Mouse (Mus musculus) forebrain, postnatal 0 days (tissue): Measurements from ENCODE around the gene Sla2. TPM values are rescaled to one million over a fixed set of nuclear protein-coding genes. Genes with fewer than 3 reads are reported as not detected.
"Not testable (repeated sequence)": the region's sequence is repeated elsewhere in the genome, so short reads cannot be mapped to it uniquely, and the experiment has no call there.

Experiments used
- ATAC-seq: fragments of 200-750 bp; cut with Nextera tagmentation; 2 replicates; pipeline ENCODE4 v1.8.0; 2017; ENCODE audit warnings: mild to moderate bottlenecking, moderate library complexity
- DNase-seq: peaks from one replicate; pipeline ENCODE4 v3.0.0-alpha.2; 2015
- H3K27ac ChIP-seq: fragments of 300-500 bp; sonication (generic); 2 replicates; pipeline ENCODE4 v1.5.1; 2014; ENCODE audit warnings: low read depth, mild to moderate bottlenecking, antibody characterized with exemption, low read length, moderate library complexity, mixed read lengths
- H3K27me3 ChIP-seq: fragments of 300-500 bp; sonication (generic); 2 replicates; pipeline ENCODE4 v1.6.1; 2014; ENCODE audit warnings: mild to moderate bottlenecking, low read length, mixed read lengths; ENCODE audit not compliant: insufficient read depth
- H3K36me3 ChIP-seq: fragments of 300-500 bp; sonication (generic); 2 replicates; pipeline ENCODE4 v1.6.1; 2014; ENCODE audit warnings: mild to moderate bottlenecking, moderate library complexity; ENCODE audit not compliant: insufficient read depth
- H3K4me1 ChIP-seq: fragments of 300-500 bp; sonication (generic); 2 replicates; pipeline ENCODE4 v1.6.1; 2014; ENCODE audit warnings: antibody characterized with exemption; ENCODE audit not compliant: insufficient read depth
- H3K4me2 ChIP-seq: fragments of 300-500 bp; sonication (generic); 2 replicates; pipeline ENCODE4 v1.6.1; 2014; ENCODE audit warnings: low read depth, mild to moderate bottlenecking, moderate library complexity
- H3K4me3 ChIP-seq: fragments of 300-500 bp; sonication (generic); 2 replicates; pipeline ENCODE4 v1.5.1; 2014; ENCODE audit warnings: low read depth, low read length, mixed read lengths
- H3K9ac ChIP-seq: fragments of 300-500 bp; sonication (generic); 2 replicates; pipeline ENCODE4 v1.6.1; 2014; ENCODE audit warnings: mild to moderate bottlenecking
- H3K9me3 ChIP-seq: fragments of 300-500 bp; sonication (generic); 2 replicates; pipeline ENCODE4 v1.6.1; 2016; ENCODE audit warnings: low read length
- CTCF ChIP-seq: sonication (generic); IDR thresholded peaks from 2 replicates; pipeline ENCODE4 v1.5.1; 2016; ENCODE audit warnings: antibody characterized with exemption, control low read depth, low read depth
- WGBS: fragments of 180-500 bp; shearing (Covaris S2); extraction: QIAGEN DNeasy Blood & Tissue Kit; methylation state at CpG from one replicate; pipeline ENCODE4 v1.1.7; 2014; 5-methylcytosine and 5-hydroxymethylcytosine counted together
- polyA plus RNA-seq: library from polyadenylated mRNA; unstranded; fragments of >200 nt; fragmentation: Nextera tagmentation; extraction: Ambion mirVana; gene quantifications from 2 replicates; pipeline ENCODE4 v1.2.1, GENCODE M21; 2015
- total RNA-seq: library from RNA; depleted of rRNA; stranded (reverse); fragments of >200 nt; gene quantifications from 2 replicates; pipeline ENCODE4 v1.2.3, GENCODE M21; 2014; rRNA removed

Gene Sla2
- total and polyA plus RNA-seq, 2 experiments from 2014 or later = 0.19 TPM; not detected in 1

DNA sequence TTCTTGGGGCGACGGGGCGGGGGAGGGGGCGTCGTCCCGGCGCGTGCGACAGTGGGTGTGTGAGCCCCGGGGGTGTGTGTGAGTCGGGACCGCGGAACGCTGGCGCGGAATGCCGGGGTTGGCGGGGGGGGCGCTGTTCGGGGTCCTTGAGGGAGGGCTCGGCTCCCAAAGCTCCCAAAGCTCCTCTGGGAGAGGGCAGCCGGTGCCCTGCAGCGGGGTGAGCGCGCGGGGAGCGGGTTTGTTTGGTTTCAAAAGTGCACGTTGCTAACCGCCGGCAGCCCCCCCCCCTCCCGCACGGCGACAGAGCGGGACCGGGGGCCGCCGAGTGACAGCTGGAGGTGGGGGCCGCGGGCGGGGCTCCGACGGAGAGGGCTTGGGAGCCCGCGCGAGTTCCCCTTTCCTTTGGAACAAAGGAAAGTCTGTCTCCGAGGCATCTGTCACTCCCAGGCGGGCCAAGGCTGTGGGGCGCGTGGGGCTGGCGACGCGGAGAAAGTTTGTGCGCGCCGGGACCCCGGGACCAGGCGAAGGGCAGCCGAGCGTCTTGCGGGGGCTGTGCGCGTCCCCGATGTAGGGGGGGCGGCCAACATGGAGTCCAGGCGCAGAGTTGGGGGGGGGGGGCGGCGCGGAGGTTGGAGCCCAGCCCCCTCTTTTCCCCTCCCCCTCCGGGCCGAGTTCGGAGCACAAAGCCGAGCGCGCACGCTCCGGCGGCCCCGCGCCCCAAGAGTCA lies 46.5 kb downstream of the Sla2 start:
- Histone ChIP-seq H3K4me2 (peak overlapping the region; percentile 96), H3K27me3 (no peaks in the 10 kb centered on the region), H3K9me3 (no peaks in the 10 kb centered on the region), H3K9ac (peak overlapping the region; percentile 51), H3K27ac (peak overlapping the region; percentile 24), H3K4me1 (no peaks in the 10 kb centered on the region), H3K4me3 (peak overlapping the region; percentile 59), H3K36me3 (no peaks in the 10 kb centered on the region)
- DNase-seq = no peak
- ATAC-seq = peak; percentile 35
- 3% methylated on average over 60 of the region's 79 CpGs for WGBS
- TF ChIP-seq CTCF = no peak

- peak; percentile 72 for DNase-seq
- 4% methylated on average over 54 of the region's 61 CpGs for WGBS
- H3K4me2 ChIP-seq = peak within 1 kb of the TSS; percentile 96
- no peak for TF ChIP-seq CTCF
- ATAC-seq = peak; percentile 75
- H3K27me3 ChIP-seq = no peaks in the 10 kb centered on the region
- no peaks in the 10 kb centered on the region for H3K4me1 ChIP-seq
- H3K9me3 ChIP-seq = no peaks in the 10 kb centered on the region
- H3K4me3 ChIP-seq = peak within 1 kb of the TSS; percentile 59
- H3K36me3 ChIP-seq = no peaks in the 10 kb centered on the region
- peak within 1 kb of the TSS; percentile 51 for H3K9ac ChIP-seq
- peak within 1 kb of the TSS; percentile 24 for H3K27ac ChIP-seq
Observed at GRCm38 (mm10) chr2:156839319-156840191, 47.4 kb downstream of the Sla2 start, which contains the start of gene Tgif2. Gene Tgif2 (plus strand): TSS chr2:156840007.

DNA sequence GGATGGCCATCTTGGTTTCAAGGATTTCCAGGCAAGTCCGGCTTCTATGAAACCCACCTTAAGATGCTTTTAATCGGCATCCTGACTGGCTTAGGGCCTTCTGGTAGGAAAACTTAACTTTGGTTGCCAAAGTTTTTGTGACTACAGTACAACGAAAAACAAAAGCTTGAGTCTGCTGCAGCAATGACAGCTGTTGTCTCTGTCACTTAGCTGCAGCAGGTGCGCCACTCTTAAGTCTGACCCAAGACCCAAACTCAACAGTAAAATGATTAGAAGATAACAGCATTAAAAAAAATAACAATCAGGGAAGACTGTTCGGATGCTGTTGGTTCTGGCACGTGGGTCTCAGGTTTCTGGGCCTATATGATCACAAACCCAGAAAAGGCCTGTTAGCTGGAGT lies 48.2 kb downstream of the Sla2 start:
- no peaks in the 10 kb centered on the region for H3K27me3 ChIP-seq
- no peak overlapping the region for H3K4me3 ChIP-seq
- no peak overlapping the region for H3K27ac ChIP-seq
- no peaks in the 10 kb centered on the region for H3K4me1 ChIP-seq
- no peaks in the 10 kb centered on the region for H3K36me3 ChIP-seq
- 61% methylated on average over 6 of the region's 6 CpGs for WGBS
- H3K4me2 ChIP-seq = no peak overlapping the region
- no peak for TF ChIP-seq CTCF
- no peaks in the 10 kb centered on the region for H3K9me3 ChIP-seq
- ATAC-seq (no peak), DNase-seq (no peak)
- H3K9ac ChIP-seq = no peak overlapping the region

DNA sequence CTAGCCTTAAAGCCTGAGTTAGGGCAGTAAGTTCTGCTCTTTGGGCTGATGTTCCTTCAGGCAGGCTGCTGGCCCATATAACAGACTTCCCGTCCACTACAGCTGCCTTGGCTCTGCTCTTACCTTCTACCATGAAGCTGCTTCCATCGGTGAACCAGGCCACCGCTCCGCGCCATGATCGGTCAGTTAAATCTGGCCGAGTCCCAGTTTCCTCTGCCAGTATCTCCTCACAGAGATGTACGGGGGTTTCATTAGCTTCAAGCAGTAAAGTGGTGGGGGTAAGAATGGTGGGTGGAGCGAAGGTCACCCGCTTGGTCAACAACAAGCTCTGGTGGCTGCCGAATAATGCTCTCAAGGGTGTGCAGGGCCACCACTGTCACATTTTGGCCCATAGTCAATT lies 52.7 kb downstream of the Sla2 start:
- Histone ChIP-seq H3K9me3 (no peaks in the 10 kb centered on the region), H3K27me3 (no peaks in the 10 kb centered on the region), H3K4me3 (no peak overlapping the region), H3K4me1 (no peaks in the 10 kb centered on the region), H3K4me2 (no peak overlapping the region), H3K9ac (no peak overlapping the region), H3K36me3 (no peaks in the 10 kb centered on the region), H3K27ac (no peak overlapping the region)
- WGBS = 96% methylated on average over 11 of the region's 11 CpGs
- no peak for TF ChIP-seq CTCF
- DNase-seq = no peak
- no peak for ATAC-seq

DNA sequence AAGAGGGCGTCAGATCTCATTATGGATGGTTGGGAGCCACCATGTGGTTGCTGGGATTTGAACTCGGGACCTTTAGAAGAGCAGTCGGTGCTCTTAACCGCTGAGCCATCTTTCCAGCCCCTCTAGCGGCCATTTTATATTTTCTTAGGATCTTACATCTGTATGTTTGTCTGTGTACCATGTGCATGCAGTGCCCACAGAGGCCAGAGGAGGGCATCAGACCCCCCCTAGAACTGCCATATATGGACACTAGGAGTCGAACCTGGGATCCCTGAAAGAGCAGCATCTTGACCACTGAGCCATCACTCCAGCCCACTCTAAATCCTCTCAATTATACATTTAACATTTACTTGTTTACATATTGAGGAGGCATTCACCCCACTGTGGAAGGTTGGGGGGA lies 61.9 kb downstream of the Sla2 start:
- ATAC-seq, H3K4me1 ChIP-seq, H3K27ac ChIP-seq, H3K27me3 ChIP-seq, H3K4me3 ChIP-seq, H3K9ac ChIP-seq, H3K36me3 ChIP-seq, DNase-seq, H3K4me2 ChIP-seq, H3K9me3 ChIP-seq: not testable (repeated sequence)
- WGBS = 89% methylated on average over 6 of the region's 6 CpGs
- peak; percentile 20; the same call in 1 of the 2 replicates for TF ChIP-seq CTCF

Other genes starting within 250 kb of the Sla2 start
- gene Myl9, start 111.8 kb downstream of the Sla2 start, total RNA-seq = 24.4 and 34.3 TPM in 2 replicates
- 34.6 and 39.6 TPM in 2 replicates for gene Myl9, start 111.8 kb downstream of the Sla2 start, polyA plus RNA-seq
- 13.1 and 13.7 TPM in 2 replicates for gene Tgif2, start 47.2 kb downstream of the Sla2 start, total RNA-seq
- 8.7 and 9.3 TPM in 2 replicates for gene Tgif2, start 47.2 kb downstream of the Sla2 start, polyA plus RNA-seq
- 1.00 and 2.5 TPM in 2 replicates for gene 4930518I15Rik, start 29.2 kb downstream of the Sla2 start, total RNA-seq
- gene 4930518I15Rik, start 29.2 kb downstream of the Sla2 start, polyA plus RNA-seq = 1.3 and 2.1 TPM in 2 replicates
- gene Rab5if, start 24.1 kb downstream of the Sla2 start, total RNA-seq = 123 TPM in 2 replicates
- gene Rab5if, start 24.1 kb downstream of the Sla2 start, polyA plus RNA-seq = 154 and 169 TPM in 2 replicates
- 147 and 168 TPM in 2 replicates for gene Ndrg3, start 104.9 kb upstream of the Sla2 start, total RNA-seq
- gene Ndrg3, start 104.9 kb upstream of the Sla2 start, polyA plus RNA-seq = 151 and 161 TPM in 2 replicates
- 8.0 and 12.2 TPM in 2 replicates for gene Dsn1, start 120.0 kb upstream of the Sla2 start, total RNA-seq
- 9.3 and 10.0 TPM in 2 replicates for gene Dsn1, start 120.0 kb upstream of the Sla2 start, polyA plus RNA-seq
- 80.5 and 93.7 TPM in 2 replicates for gene Soga1, start 192.1 kb upstream of the Sla2 start, total RNA-seq
- gene Soga1, start 192.1 kb upstream of the Sla2 start, polyA plus RNA-seq = 3.1 and 3.9 TPM in 2 replicates
- gene Tldc2, start 199.9 kb upstream of the Sla2 start, total RNA-seq = not detected in 2 replicates
- not detected in 2 replicates for gene Tldc2, start 199.9 kb upstream of the Sla2 start, polyA plus RNA-seq
- gene Samhd1, start 248.1 kb upstream of the Sla2 start, total RNA-seq = 11.3 and 18.5 TPM in 2 replicates
- 6.6 and 8.0 TPM in 2 replicates for gene Samhd1, start 248.1 kb upstream of the Sla2 start, polyA plus RNA-seq